Mouse (Mus musculus) CH12.LX (cell line): ENCODE data around the gene Slc52a3. TPM values are rescaled to one million over a fixed set of nuclear protein-coding genes. Genes with fewer than 3 reads are reported as not detected.

Experiments used
- DNase-seq: peaks from one replicate; pipeline ENCODE4 v3.0.0-alpha.2; 2013; ENCODE audit errors: extremely low read depth
- H3K27ac ChIP-seq: 2 replicates; pipeline ENCODE4 v1.5.1; 2012; ENCODE audit warnings: low read depth, mild to moderate bottlenecking, control low read depth, moderate library complexity; ENCODE audit not compliant: insufficient read depth
- H3K27me3 ChIP-seq: replicated peaks from 2 replicates; pipeline ENCODE3; 2012; ENCODE audit warnings: inconsistent platforms
- H3K36me3 ChIP-seq, 2 experiments: replicated peaks in 1 of 2; 2 replicates each; pipeline versions ENCODE3 to v1.6.1; 2012; ENCODE audit warnings: inconsistent platforms in 1 of 2, low read length in 1 of 2, mild to moderate bottlenecking in 1 of 2, mixed read lengths in 1 of 2, moderate library complexity in 1 of 2; ENCODE audit not compliant: control insufficient read depth in 1 of 2, insufficient read depth in 1 of 2
- H3K4me1 ChIP-seq, 2 experiments: 2 replicates each; pipeline ENCODE4 v1.6.1; 2012; ENCODE audit warnings: inconsistent platforms in 1 of 2, moderate library complexity in 1 of 2; ENCODE audit not compliant: insufficient read depth in 2 of 2, control insufficient read depth in 1 of 2
- H3K4me2 ChIP-seq: 2 replicates; pipeline ENCODE4 v1.6.1; 2012; ENCODE audit warnings: low read depth, mild to moderate bottlenecking, control low read depth; ENCODE audit not compliant: poor library complexity, insufficient read depth, severe bottlenecking
- H3K4me3 ChIP-seq, 3 experiments: fragments of 150-350 bp in 1 of 3; sonication (generic) in 1 of 3; replicated peaks in 1 of 3; 2 replicates each; pipeline versions ENCODE3 to v1.5.1; 2011 to 2012; ENCODE audit warnings: low read depth in 2 of 3, low read length in 2 of 3, mild to moderate bottlenecking in 2 of 3, moderate library complexity in 2 of 3, control low read depth in 1 of 3, improper control_type of control experiment in 1 of 3, inconsistent platforms in 1 of 3, mixed read lengths in 1 of 3; ENCODE audit not compliant: poor library complexity in 1 of 3
- H3K79me2 ChIP-seq: replicated peaks from 2 replicates; pipeline ENCODE4 v1.6.1; 2012; ENCODE audit warnings: mild to moderate bottlenecking, moderate library complexity; ENCODE audit not compliant: control insufficient read depth, poor library complexity, insufficient read depth, severe bottlenecking; ENCODE audit errors: extremely low read depth
- H3K9ac ChIP-seq: 2 replicates; pipeline ENCODE4 v1.6.1; 2012; ENCODE audit warnings: low read depth, mild to moderate bottlenecking, control low read depth, moderate library complexity; ENCODE audit not compliant: insufficient read depth
- H3K9me3 ChIP-seq: replicated peaks from 2 replicates; pipeline ENCODE3; 2012; ENCODE audit warnings: low read length, inconsistent platforms, mixed read lengths
- CHD1 ChIP-seq: IDR thresholded peaks from 2 replicates; pipeline ENCODE4 v1.6.1; 2012; ENCODE audit warnings: low read depth, low read length, improper control_type of control experiment, inconsistent platforms
- CTCF ChIP-seq, 2 experiments: IDR thresholded peaks in 1 of 2; conservative IDR thresholded peaks in 1 of 2; 2 replicates each; pipeline ENCODE4 v1.5.1; 2011 to 2012; ENCODE audit warnings: low read depth in 2 of 2, low read length in 2 of 2, improper control_type of control experiment in 1 of 2, inconsistent platforms in 1 of 2, mild to moderate bottlenecking in 1 of 2, moderate library complexity in 1 of 2
- EP300 ChIP-seq: IDR thresholded peaks from 2 replicates; pipeline ENCODE4 v1.6.1; 2011; ENCODE audit warnings: low read length, improper control_type of control experiment
- ETS1 ChIP-seq: conservative IDR thresholded peaks from 2 replicates; pipeline ENCODE4 v1.6.1; 2012; ENCODE audit warnings: low read depth, mild to moderate bottlenecking, inconsistent platforms, low read length, improper control_type of control experiment, moderate library complexity
- IRF4 ChIP-seq: IDR thresholded peaks from 2 replicates; pipeline ENCODE4 v1.6.1; 2014; ENCODE audit warnings: low read depth, mild to moderate bottlenecking, inconsistent platforms, low read length, improper control_type of control experiment
- JUN ChIP-seq: IDR thresholded peaks from 2 replicates; pipeline ENCODE4 v1.6.1; 2011; ENCODE audit warnings: low read depth, mild to moderate bottlenecking, low read length, improper control_type of control experiment, moderate library complexity; ENCODE audit not compliant: insufficient read depth
- JUND ChIP-seq: conservative IDR thresholded peaks from 2 replicates; pipeline ENCODE4 v1.6.1; 2011; ENCODE audit warnings: low read depth, low read length, improper control_type of control experiment
- MAX ChIP-seq: IDR thresholded peaks from 2 replicates; pipeline ENCODE4 v1.6.1; 2011; ENCODE audit warnings: low read length, improper control_type of control experiment
- MXI1 ChIP-seq: IDR thresholded peaks from 2 replicates; pipeline ENCODE4 v1.6.1; 2011; ENCODE audit warnings: mild to moderate bottlenecking, low read depth, low read length, improper control_type of control experiment
- MYC ChIP-seq: IDR thresholded peaks from 2 replicates; pipeline ENCODE4 v1.6.1; 2011; ENCODE audit warnings: low read depth, mild to moderate bottlenecking, improper control_type of control experiment, low read length
- NRF1 ChIP-seq: IDR thresholded peaks from 2 replicates; pipeline ENCODE4 v1.6.1; 2014; ENCODE audit warnings: low read depth, mild to moderate bottlenecking, inconsistent platforms, low read length, improper control_type of control experiment, moderate library complexity
- PAX5 ChIP-seq: IDR thresholded peaks from 2 replicates; pipeline ENCODE4 v1.6.1; 2012; ENCODE audit warnings: low read length, inconsistent platforms, mixed read lengths
- RAD21 ChIP-seq: IDR thresholded peaks from 2 replicates; pipeline ENCODE4 v1.6.1; 2011; ENCODE audit warnings: low read depth, mild to moderate bottlenecking, low read length, improper control_type of control experiment, moderate library complexity
- RCOR1 ChIP-seq: conservative IDR thresholded peaks from 2 replicates; pipeline ENCODE4 v1.6.1; 2012; ENCODE audit warnings: low read depth, mild to moderate bottlenecking, inconsistent platforms, low read length, improper control_type of control experiment
- SIN3A ChIP-seq: IDR thresholded peaks from 2 replicates; pipeline ENCODE4 v1.6.1; 2012; ENCODE audit warnings: low read length, improper control_type of control experiment, inconsistent platforms
- SMC3 ChIP-seq: IDR thresholded peaks from 2 replicates; pipeline ENCODE4 v1.6.1; 2011; ENCODE audit warnings: low read depth, low read length, improper control_type of control experiment
- dilution Hi-C: fragments of 300-500 bp; cut with MboI; formaldehyde crosslinking; loops from 2 replicates; pipeline ENCODE4 v1.14.3; 2020; ENCODE audit warnings: low sequenced_read_pairs; ENCODE audit not compliant: extremely low pct_unique_long_range_greater_than_20kb, extremely low pct_ligation_motif_present
- in situ Hi-C: fragments of 300-500 bp; cut with MboI; formaldehyde crosslinking; loops from 3 replicates; pipeline ENCODE4 v1.14.3; 2019; ENCODE audit warnings: low sequenced_read_pairs, low pct_ligation_motif_present, low pct_unique_long_range_greater_than_20kb, mixed read lengths
- polyA plus RNA-seq: library from polyadenylated mRNA; unstranded; fragments of >175 nt; gene quantifications from 2 replicates; pipeline ENCODE4 v1.2.1, GENCODE M21; 2012; ENCODE audit warnings: low read depth; ENCODE audit not compliant: insufficient read length
- total RNA-seq, 2 experiments: library from RNA; depleted of rRNA; stranded (reverse); fragments of 300-350 nt in 1 of 2; fragments of >200 nt in 1 of 2; gene quantifications; 2 replicates each; pipeline ENCODE4 v1.2.3; 2012 to 2014

Slc52a3 gene
- total and polyA plus RNA-seq, 3 experiments, result 0.17 to 0.55 TPM; not detected in 1

GRCm38 (mm10) chr2:151986958-151987357 lies 9.4 kb upstream of the Slc52a3 start:
- no peaks in the 10 kb centered on the region for H3K79me2 ChIP-seq
- peaks cover 7% of the 10 kb centered on the region for H3K27me3 ChIP-seq
- dilution Hi-C loops, result no loop called here
- no peak for TF ChIP-seq RAD21
- no peak for TF ChIP-seq MYC
- no peak for TF ChIP-seq EP300
- TF ChIP-seq NRF1, result no peak
- no peak for TF ChIP-seq JUN
- TF ChIP-seq MAX, result no peak
- TF ChIP-seq CTCF (conservative IDR thresholded peaks at IDR 0.05 in 1 of 2, IDR thresholded peaks at IDR 0.05 in 1 of 2; ENCODE audit: low read depth in 2 of 2, low read length in 2 of 2), result no peak
- in situ Hi-C loops, result no loop called here
- DNase-seq, result no peak
- no peak overlapping the region for H3K4me2 ChIP-seq
- peaks cover 12 to 43% of the 10 kb centered on the region in 2 experiments for H3K4me1 ChIP-seq
- no peak overlapping the region for H3K9ac ChIP-seq
- no peak overlapping the region for H3K27ac ChIP-seq
- no peak overlapping the region for H3K4me3 ChIP-seq
- H3K36me3 ChIP-seq, result no peaks in the 10 kb centered on the region
- no peaks in the 10 kb centered on the region for H3K9me3 ChIP-seq

GRCm38 (mm10) chr2:151988978-151989377 lies 7.3 kb upstream of the Slc52a3 start:
- H3K9me3 ChIP-seq, result no peaks in the 10 kb centered on the region
- no peak overlapping the region for H3K27ac ChIP-seq
- no peak overlapping the region for H3K4me3 ChIP-seq
- H3K9ac ChIP-seq, result no peak overlapping the region
- TF ChIP-seq RAD21 (peak; percentile 3), CTCF (conservative IDR thresholded peaks at IDR 0.05 in 1 of 2, IDR thresholded peaks at IDR 0.05 in 1 of 2; ENCODE audit: low read depth in 2 of 2, low read length in 2 of 2) (peak in 1 of 2 experiments; percentile 51; a peak in 2 of 4 replicates), PAX5 (no peak), ETS1 (no peak), SMC3 (peak; percentile 32)
- dilution Hi-C loops (no loop called here), in situ Hi-C loops (no loop called here)
- H3K36me3 ChIP-seq, result no peaks in the 10 kb centered on the region
- no peaks in the 10 kb centered on the region for H3K79me2 ChIP-seq
- H3K4me1 ChIP-seq, result peaks cover 12 to 49% of the 10 kb centered on the region in 2 experiments
- peaks cover 21% of the 10 kb centered on the region for H3K27me3 ChIP-seq
- H3K4me2 ChIP-seq, result no peak overlapping the region
- DNase-seq, result no peak

- no peak overlapping the region for H3K4me3 ChIP-seq
- H3K4me1 ChIP-seq, result peaks cover 7 to 42% of the 10 kb centered on the region in 2 experiments
- H3K9me3 ChIP-seq, result no peaks in the 10 kb centered on the region
- no peak for DNase-seq
- TF ChIP-seq IRF4 (no peak), MXI1 (no peak), CHD1 (no peak), RCOR1 (no peak), RAD21 (no peak), SIN3A (no peak), SMC3 (no peak), JUND (no peak)
- peaks cover 30% of the 10 kb centered on the region for H3K27me3 ChIP-seq
- in situ Hi-C loops (no loop called here), dilution Hi-C loops (no loop called here)
- H3K79me2 ChIP-seq, result no peaks in the 10 kb centered on the region
- H3K36me3 ChIP-seq, result no peaks in the 10 kb centered on the region
- H3K27ac ChIP-seq, result no peak overlapping the region
- no peak overlapping the region for H3K4me2 ChIP-seq
- no peak overlapping the region for H3K9ac ChIP-seq
Observed at GRCm38 (mm10) chr2:151990985-151991394, 5.3 kb upstream of the Slc52a3 start.
